Mouse (Mus musculus) liver, embryonic 15.5 days (tissue): ENCODE results near the gene Pifo. TPM values are rescaled to one million over a fixed set of nuclear protein-coding genes. Genes with fewer than 3 reads are reported as not detected.
"Not testable (repeated sequence)": the region's sequence is repeated elsewhere in the genome, so short reads cannot be mapped to it uniquely, and the experiment has no call there.

Source experiments
- ATAC-seq: fragments of 200-750 bp; cut with Nextera tagmentation; 2 replicates; pipeline ENCODE4 v1.8.0; 2017; ENCODE audit warnings: moderate number of reproducible peaks, mild to moderate bottlenecking, moderate library complexity; ENCODE audit not compliant: insufficient read depth
- H3K27ac ChIP-seq: fragments of 300-500 bp; sonication (generic); replicated peaks from 2 replicates; pipeline ENCODE4 v1.5.1; 2015; ENCODE audit warnings: mild to moderate bottlenecking, inconsistent platforms
- H3K27me3 ChIP-seq: fragments of 300-500 bp; sonication (generic); 2 replicates; pipeline ENCODE4 v1.6.1; 2015; ENCODE audit warnings: mild to moderate bottlenecking, inconsistent platforms
- H3K36me3 ChIP-seq: fragments of 300-500 bp; sonication (generic); replicated peaks from 2 replicates; pipeline ENCODE4 v1.6.1; 2015; ENCODE audit warnings: moderate library complexity, mild to moderate bottlenecking, inconsistent platforms
- H3K4me1 ChIP-seq: fragments of 300-500 bp; sonication (generic); replicated peaks from 2 replicates; pipeline ENCODE4 v1.6.1; 2015; ENCODE audit warnings: inconsistent platforms
- H3K4me2 ChIP-seq: fragments of 300-500 bp; sonication (generic); 2 replicates; pipeline ENCODE4 v1.6.1; 2015; ENCODE audit warnings: moderate library complexity, mild to moderate bottlenecking, inconsistent platforms
- H3K4me3 ChIP-seq: fragments of 300-500 bp; sonication (generic); replicated peaks from 2 replicates; pipeline ENCODE4 v1.5.1; 2015; ENCODE audit warnings: mild to moderate bottlenecking, inconsistent platforms
- H3K9ac ChIP-seq: fragments of 300-500 bp; sonication (generic); 2 replicates; pipeline ENCODE4 v1.6.1; 2015; ENCODE audit warnings: moderate library complexity, mild to moderate bottlenecking, inconsistent platforms
- H3K9me3 ChIP-seq: fragments of 300-500 bp; sonication (generic); replicated peaks from 2 replicates; pipeline ENCODE4 v1.6.1; 2016; ENCODE audit warnings: inconsistent platforms
- WGBS: fragments of 180-500 bp; shearing (Covaris S2); methylation state at CpG from one replicate; pipeline ENCODE4 v1.1.7; 2015; ENCODE audit warnings: mixed read lengths; ENCODE audit not compliant: insufficient replicate concordance; 5-methylcytosine and 5-hydroxymethylcytosine counted together
- polyA plus RNA-seq: library from polyadenylated mRNA; unstranded; fragments of >200 nt; fragmentation: Nextera tagmentation; extraction: Ambion mirVana; gene quantifications from 2 replicates; pipeline ENCODE4 v1.2.1, GENCODE M21; 2015

Pifo gene
- polyA plus RNA-seq = not detected in 2 replicates

GRCm38 (mm10) chr3:106014546-106014945 lies at the start of gene Pifo:
Gene Pifo (minus strand): TSS chr3:106014646.
- ATAC-seq = no peak
- Histone ChIP-seq H3K4me3 (no peak within 1 kb of the TSS), H3K36me3 (no peaks in the 10 kb centered on the region), H3K4me2 (no peak within 1 kb of the TSS), H3K27me3 (no peaks in the 10 kb centered on the region), H3K9ac (no peak within 1 kb of the TSS), H3K9me3 (no peaks in the 10 kb centered on the region), H3K27ac (no peak within 1 kb of the TSS), H3K4me1 (no peaks in the 10 kb centered on the region)
- 59% methylated on average over 2 of the region's 2 CpGs for WGBS

GRCm38 (mm10) chr3:106057966-106058365 lies 43.5 kb upstream of the Pifo start:
- no peaks in the 10 kb centered on the region for H3K27me3 ChIP-seq
- no peak overlapping the region for H3K4me2 ChIP-seq
- H3K4me3 ChIP-seq = no peak overlapping the region
- H3K4me1 ChIP-seq = no peaks in the 10 kb centered on the region
- ATAC-seq = no peak
- H3K9ac ChIP-seq = no peak overlapping the region
- no peaks in the 10 kb centered on the region for H3K9me3 ChIP-seq
- H3K27ac ChIP-seq = no peak overlapping the region
- whole genome bisulfite sequencing = 45% methylated on average over 3 of the region's 3 CpGs
- H3K36me3 ChIP-seq = no peaks in the 10 kb centered on the region

- Histone ChIP-seq H3K4me1 (no peaks in the 10 kb centered on the region), H3K9me3 (no peaks in the 10 kb centered on the region), H3K4me3 (no peak overlapping the region), H3K4me2 (no peak overlapping the region), H3K9ac (no peak overlapping the region), H3K36me3 (no peaks in the 10 kb centered on the region), H3K27me3 (no peaks in the 10 kb centered on the region), H3K27ac (no peak overlapping the region)
- ATAC-seq = no peak
- 48% methylated on average over 18 of the region's 18 CpGs for WGBS
These were observed 37.5 kb upstream of the Pifo start for GRCm38 (mm10) chr3:106051896-106052295.

GRCm38 (mm10) chr3:106040306-106040705 lies 25.9 kb upstream of the Pifo start:
- Histone ChIP-seq H3K27me3 (no peaks in the 10 kb centered on the region), H3K4me3 (no peak overlapping the region), H3K4me2 (no peak overlapping the region), H3K9ac (no peak overlapping the region), H3K4me1 (no peaks in the 10 kb centered on the region), H3K36me3 (no peaks in the 10 kb centered on the region), H3K9me3 (no peaks in the 10 kb centered on the region), H3K27ac (no peak overlapping the region)
- ATAC-seq = no peak
- 66% methylated on average over 2 of the region's 2 CpGs for WGBS

GRCm38 (mm10) chr3:106032781-106033180 lies 18.3 kb upstream of the Pifo start, which contains the start of gene Chil5:
Gene Chil5 (minus strand): TSS chr3:106032814.
- no peak for ATAC-seq
- H3K4me2 ChIP-seq = no peak within 1 kb of the TSS
- H3K4me1 ChIP-seq = no peaks in the 10 kb centered on the region
- H3K27me3 ChIP-seq = no peaks in the 10 kb centered on the region
- H3K9ac ChIP-seq = no peak within 1 kb of the TSS
- 42% methylated on average over 1 of the region's 1 CpGs for WGBS
- H3K4me3 ChIP-seq = no peak within 1 kb of the TSS
- no peaks in the 10 kb centered on the region for H3K36me3 ChIP-seq
- H3K27ac ChIP-seq = no peak within 1 kb of the TSS
- H3K9me3 ChIP-seq = no peaks in the 10 kb centered on the region

DNA sequence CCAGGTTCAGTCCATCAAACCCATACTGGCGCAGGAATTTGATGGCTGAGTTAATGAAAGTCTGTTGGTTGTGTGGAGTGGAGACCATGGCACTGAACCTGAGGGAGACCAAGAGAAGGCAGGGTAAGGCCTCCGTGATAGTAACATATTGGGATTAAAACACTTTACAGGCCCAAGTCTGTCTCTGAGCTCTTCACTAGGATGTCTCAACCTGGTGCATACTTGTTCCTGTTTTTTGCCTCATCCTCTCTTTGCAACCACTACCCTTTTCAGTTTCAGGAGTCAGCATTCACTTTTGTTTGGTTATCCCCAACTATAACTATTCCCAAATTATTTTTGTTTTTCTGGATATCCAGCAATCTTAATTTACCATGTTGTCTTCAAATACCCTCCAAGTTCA lies 9.7 kb upstream of the Pifo start:
- Histone ChIP-seq H3K36me3 (no peaks in the 10 kb centered on the region), H3K4me2 (no peak overlapping the region), H3K27me3 (no peaks in the 10 kb centered on the region), H3K27ac (no peak overlapping the region), H3K9me3 (no peaks in the 10 kb centered on the region), H3K4me1 (no peaks in the 10 kb centered on the region), H3K9ac (no peak overlapping the region), H3K4me3 (no peak overlapping the region)
- 55% methylated on average over 2 of the region's 2 CpGs for WGBS
- ATAC-seq = no peak

DNA sequence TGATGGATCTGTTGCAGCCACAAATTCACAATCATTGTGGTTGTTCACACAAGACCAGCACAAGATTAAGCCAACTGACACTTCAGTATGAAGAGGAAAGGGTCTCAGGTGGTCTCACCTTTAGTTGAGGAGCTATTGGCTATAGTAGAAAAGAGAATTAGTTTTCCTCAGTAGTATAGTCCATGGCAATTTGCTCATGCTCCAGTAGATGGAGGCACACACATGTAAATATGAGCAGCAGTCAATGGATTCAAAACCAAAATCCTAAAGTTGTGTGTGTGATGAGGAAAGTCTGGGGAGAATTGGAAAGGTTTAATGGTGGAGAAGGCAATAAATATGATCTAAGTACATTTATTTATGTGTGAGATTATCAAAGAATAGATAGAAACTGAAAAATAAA lies 7.4 kb upstream of the Pifo start:
- Histone ChIP-seq H3K9me3 (no peaks in the 10 kb centered on the region), H3K4me2 (no peak overlapping the region), H3K36me3 (no peaks in the 10 kb centered on the region), H3K4me3 (no peak overlapping the region), H3K27ac (no peak overlapping the region), H3K4me1 (no peaks in the 10 kb centered on the region), H3K27me3 (no peaks in the 10 kb centered on the region), H3K9ac (no peak overlapping the region)
- no peak for ATAC-seq

DNA sequence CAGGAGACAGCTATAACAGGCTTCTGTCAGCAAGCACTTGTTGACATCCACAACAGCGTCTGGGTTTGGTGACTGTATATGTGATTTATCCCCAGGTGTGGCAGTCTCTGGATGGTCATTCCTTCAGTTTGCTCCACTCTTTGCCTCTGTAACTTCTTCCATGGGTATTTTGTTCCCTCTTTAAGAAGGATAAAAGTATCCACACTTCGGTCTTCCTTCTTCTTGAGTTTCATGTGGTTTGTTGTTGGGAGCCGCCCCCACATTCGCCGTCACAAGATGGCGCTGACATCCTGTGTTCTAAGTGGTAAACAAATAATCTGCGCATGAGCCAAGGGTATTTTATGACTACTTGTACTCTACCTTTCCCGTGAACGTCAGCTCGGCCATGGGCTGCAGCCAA lies 11.1 kb downstream of the Pifo start:
- H3K9me3 ChIP-seq, H3K9ac ChIP-seq, H3K4me2 ChIP-seq, H3K27ac ChIP-seq, ATAC-seq, H3K4me1 ChIP-seq, H3K27me3 ChIP-seq, H3K4me3 ChIP-seq, H3K36me3 ChIP-seq: not testable (repeated sequence)
- WGBS = 59% methylated on average over 10 of the region's 10 CpGs

DNA sequence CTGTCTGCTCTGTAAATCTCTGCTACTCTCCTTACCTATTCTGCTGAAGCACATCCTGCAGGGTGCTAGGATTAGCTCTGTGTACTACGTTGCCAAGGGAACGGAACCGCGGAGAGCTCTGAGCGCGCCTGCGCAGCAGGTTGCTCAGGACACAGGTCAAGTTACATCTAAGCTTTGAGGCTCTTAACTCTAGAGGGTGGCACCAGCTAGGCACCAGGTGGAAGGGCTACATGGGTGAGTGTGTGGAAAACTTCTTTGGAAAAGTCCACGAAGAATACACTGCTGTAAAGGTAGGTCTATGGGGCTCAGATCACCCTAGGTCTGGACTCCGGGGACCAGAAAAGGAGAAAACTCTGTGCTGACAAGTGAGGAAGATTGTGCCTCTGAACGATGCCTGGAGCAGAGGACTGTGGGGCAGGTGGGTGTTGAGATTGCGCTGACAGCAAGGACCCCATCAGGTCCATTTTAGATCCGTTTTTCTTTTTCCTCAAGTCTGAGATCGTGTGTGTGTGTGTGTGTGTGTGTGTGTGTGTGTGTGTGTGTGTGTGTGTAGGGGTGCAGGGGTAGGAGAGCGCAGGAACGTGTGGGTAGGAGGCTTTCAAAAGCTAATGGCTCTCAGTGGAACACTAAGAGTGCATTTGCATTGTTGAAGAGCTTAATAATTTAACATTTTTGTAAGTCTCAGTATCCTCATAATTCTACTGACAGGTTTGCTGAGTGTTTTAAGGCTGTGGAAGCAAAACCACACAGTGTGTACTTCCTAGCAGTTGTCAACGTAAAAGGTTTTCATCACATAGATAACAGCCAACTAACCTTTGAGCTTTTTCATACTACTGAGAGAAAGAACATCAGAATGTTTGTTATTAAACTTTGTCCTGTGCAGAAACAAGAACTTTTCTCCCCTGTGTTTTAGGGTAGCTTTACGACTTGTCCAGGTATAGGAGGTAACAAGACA lies 12.8 kb downstream of the Pifo start:
- no peaks in the 10 kb centered on the region for H3K36me3 ChIP-seq
- 12% methylated on average over 17 of the region's 17 CpGs for WGBS
- no peak for ATAC-seq
- peaks cover 3% of the 10 kb centered on the region; the same call in 1 of the 2 replicates for H3K4me1 ChIP-seq
- H3K4me3 ChIP-seq = no peak overlapping the region
- H3K27ac ChIP-seq = no peak overlapping the region
- no peak overlapping the region for H3K9ac ChIP-seq
- no peaks in the 10 kb centered on the region for H3K27me3 ChIP-seq
- no peaks in the 10 kb centered on the region for H3K9me3 ChIP-seq
- H3K4me2 ChIP-seq = no peak overlapping the region

- no peak overlapping the region for H3K27ac ChIP-seq
- no peak overlapping the region for H3K4me2 ChIP-seq
- no peak for ATAC-seq
- H3K27me3 ChIP-seq = no peaks in the 10 kb centered on the region
- no peak overlapping the region for H3K9ac ChIP-seq
- H3K36me3 ChIP-seq = no peaks in the 10 kb centered on the region
- no peak overlapping the region for H3K4me3 ChIP-seq
- 20% methylated on average over 11 of the region's 11 CpGs for WGBS
- H3K9me3 ChIP-seq = no peaks in the 10 kb centered on the region
- peaks cover 3% of the 10 kb centered on the region; the same call in 1 of the 2 replicates for H3K4me1 ChIP-seq
These were observed 13.6 kb downstream of the Pifo start for GRCm38 (mm10) chr3:106000707-106001375.

- no peak for ATAC-seq
- Histone ChIP-seq H3K36me3 (no peaks in the 10 kb centered on the region), H3K4me1 (no peaks in the 10 kb centered on the region), H3K27me3 (no peaks in the 10 kb centered on the region), H3K4me2 (no peak overlapping the region), H3K9me3 (no peaks in the 10 kb centered on the region), H3K4me3 (no peak overlapping the region), H3K27ac (no peak overlapping the region), H3K9ac (no peak overlapping the region)
- WGBS = 15% methylated on average over 2 of the region's 2 CpGs
These were observed 19.7 kb downstream of the Pifo start for GRCm38 (mm10) chr3:105994730-105995129.
